Mouse (Mus musculus) myocyte (in vitro differentiated cells): ENCODE results near the gene Atox1.

Experiments used
- CEBPB ChIP-seq: IDR thresholded peaks from 2 replicates; pipeline ENCODE4 v1.6.1; 2011; ENCODE audit warnings: mild to moderate bottlenecking, moderate library complexity; ENCODE audit not compliant: poor library complexity, insufficient read depth, severe bottlenecking
- E2F4 ChIP-seq: IDR thresholded peaks from one replicate; pipeline ENCODE4 v1.6.1; 2011; ENCODE audit warnings: mild to moderate bottlenecking, control low read depth, moderate library complexity; ENCODE audit not compliant: insufficient read depth
- MAX ChIP-seq: IDR thresholded peaks from one replicate; pipeline ENCODE4 v1.6.1; 2011; ENCODE audit warnings: low read depth, mild to moderate bottlenecking, control low read depth
- MYOD1 ChIP-seq, 3 experiments: IDR thresholded peaks; one replicate each; pipeline ENCODE4 v1.6.1; 2011; ENCODE audit warnings: control low read depth in 2 of 3, low read depth in 2 of 3, mild to moderate bottlenecking in 2 of 3, moderate library complexity in 1 of 3; ENCODE audit not compliant: insufficient read length in 2 of 3, control insufficient read depth in 1 of 3
- MYOG ChIP-seq, 3 experiments: IDR thresholded peaks; one replicate each; pipeline ENCODE4 v1.6.1; 2011; ENCODE audit warnings: control low read depth in 2 of 3, low read depth in 2 of 3, mild to moderate bottlenecking in 2 of 3; ENCODE audit not compliant: insufficient read length in 2 of 3, control insufficient read depth in 1 of 3, insufficient read depth in 1 of 3
- POLR2A ChIP-seq: IDR thresholded peaks from one replicate; pipeline ENCODE4 v1.6.1; 2011; ENCODE audit warnings: low read depth, mild to moderate bottlenecking, control low read depth, moderate library complexity; ENCODE audit not compliant: insufficient read length
- POLR2AphosphoS2 ChIP-seq: IDR thresholded peaks from one replicate; pipeline ENCODE4 v1.6.1; 2011; ENCODE audit warnings: low read depth, control low read depth; ENCODE audit not compliant: insufficient read length
- REST ChIP-seq: IDR thresholded peaks from one replicate; pipeline ENCODE4 v1.6.1; 2011; ENCODE audit warnings: mild to moderate bottlenecking, control low read depth, moderate library complexity; ENCODE audit not compliant: insufficient read depth, insufficient read length
- SRF ChIP-seq: IDR thresholded peaks from one replicate; pipeline ENCODE4 v1.6.1; 2011; ENCODE audit warnings: low read depth; ENCODE audit not compliant: control insufficient read depth, insufficient read length
- TCF12 ChIP-seq: IDR thresholded peaks from one replicate; pipeline ENCODE4 v1.6.1; 2011; ENCODE audit warnings: mild to moderate bottlenecking, control low read depth; ENCODE audit not compliant: poor library complexity, insufficient read depth, severe bottlenecking
- TCF3 ChIP-seq: IDR thresholded peaks from one replicate; pipeline ENCODE4 v1.6.1; 2011; ENCODE audit warnings: low read depth, control low read depth; ENCODE audit not compliant: insufficient read length
- USF1 ChIP-seq: IDR thresholded peaks from one replicate; pipeline ENCODE4 v1.6.1; 2011; ENCODE audit warnings: low read depth, mild to moderate bottlenecking, control low read depth, moderate library complexity

GRCm38 (mm10) chr11:55419678-55420307 is 41.2 kb downstream of the Atox1 start:
- TF ChIP-seq POLR2A (peak; percentile 98), TCF3 (no peak), USF1 (no peak), E2F4 (no peak), SRF (no peak), MYOG (IDR thresholded peaks at IDR 0.05; ENCODE audit: control insufficient read depth in 1 of 3, insufficient read depth in 1 of 3, insufficient read length in 2 of 3, low read depth in 2 of 3) (peak; percentile 24 to 80 (median 32)), MYOD1 (IDR thresholded peaks at IDR 0.05; ENCODE audit: control insufficient read depth in 1 of 3, insufficient read length in 2 of 3, low read depth in 2 of 3) (peak in 2 of 3 experiments; percentile 69 to 83), REST (peak; percentile 10), CEBPB (no peak), MAX (no peak), TCF12 (peak; percentile 18), POLR2AphosphoS2 (peak; percentile 100)
